Mouse (Mus musculus): ENCODE data around the gene Prkn.

The Prkn gene

DNA sequence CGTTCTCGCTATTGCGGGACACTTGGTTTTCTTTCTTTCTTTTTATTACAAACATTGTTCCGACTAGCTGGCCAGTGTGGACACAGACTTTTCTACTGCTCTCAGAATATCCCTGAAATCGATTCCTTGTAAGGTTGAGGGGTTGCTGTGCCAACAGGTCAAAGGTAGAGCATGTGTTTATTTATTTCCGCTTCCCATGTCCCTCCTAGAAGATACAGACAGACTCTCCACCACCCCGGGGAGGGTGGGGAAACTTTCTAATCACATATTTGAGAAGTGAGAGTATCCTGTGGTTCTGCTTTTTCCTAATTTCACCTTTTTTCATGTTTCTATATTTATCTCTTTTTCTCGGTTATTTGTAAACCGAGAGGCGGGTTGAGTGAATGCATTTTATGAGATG lies 797.5 kb downstream of the Prkn start:
- DNase-seq (ENCODE audit: low read depth in 2 of 2, low spot score in 2 of 2), result no peak

- DNase-seq (ENCODE audit: low read depth in 2 of 2, low spot score in 2 of 2), result no peak
These were observed 798.3 kb downstream of the Prkn start for GRCm38 (mm10) chr17:11638451-11638850.

- DNase-seq (ENCODE audit: low read depth in 2 of 2, low spot score in 2 of 2), result no peak
These were observed 799.6 kb downstream of the Prkn start for GRCm38 (mm10) chr17:11639786-11640185.

DNA sequence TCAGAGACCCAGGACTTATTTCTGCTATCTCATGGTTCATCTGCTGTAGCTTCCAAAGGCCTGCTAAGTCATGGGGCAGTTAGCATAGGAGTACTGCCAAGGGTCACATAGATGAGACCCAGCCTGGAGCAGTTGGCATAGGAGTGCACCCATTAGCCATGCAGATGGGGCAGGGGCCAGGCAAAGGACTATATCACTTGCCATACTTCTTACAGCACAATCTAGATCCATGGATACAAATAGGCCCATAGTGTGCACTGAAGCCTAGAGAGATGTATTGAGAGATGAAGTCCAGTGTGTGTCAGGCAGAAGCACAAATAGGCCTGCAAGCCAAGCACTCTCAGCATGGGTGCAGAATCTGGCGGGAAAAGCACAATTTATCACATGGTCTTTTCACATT lies 802.1 kb downstream of the Prkn start:
- DNase-seq (ENCODE audit: low read depth in 2 of 2, low spot score in 2 of 2), result no peak

DNA sequence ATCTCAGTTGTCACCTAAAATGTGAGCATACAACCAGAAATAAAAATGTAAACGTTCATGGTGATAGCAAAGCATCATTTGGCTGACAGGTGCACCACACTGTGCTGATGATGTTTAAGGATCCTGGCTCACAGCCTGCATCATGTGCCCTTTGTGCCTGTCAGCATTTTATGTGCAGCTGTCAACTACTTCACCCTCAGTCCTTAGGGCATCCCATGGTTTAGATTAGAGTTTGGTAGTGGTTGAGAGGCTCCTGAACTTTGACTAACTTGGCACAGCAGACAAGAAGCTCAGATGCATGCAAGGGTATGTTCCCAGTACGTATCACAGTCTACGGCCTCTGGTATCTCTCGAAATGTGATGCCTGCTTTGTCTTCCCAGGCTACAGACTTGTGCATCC lies 803.8 kb downstream of the Prkn start:
- no peak for DNase-seq (ENCODE audit: low read depth in 2 of 2, low spot score in 2 of 2)

DNA sequence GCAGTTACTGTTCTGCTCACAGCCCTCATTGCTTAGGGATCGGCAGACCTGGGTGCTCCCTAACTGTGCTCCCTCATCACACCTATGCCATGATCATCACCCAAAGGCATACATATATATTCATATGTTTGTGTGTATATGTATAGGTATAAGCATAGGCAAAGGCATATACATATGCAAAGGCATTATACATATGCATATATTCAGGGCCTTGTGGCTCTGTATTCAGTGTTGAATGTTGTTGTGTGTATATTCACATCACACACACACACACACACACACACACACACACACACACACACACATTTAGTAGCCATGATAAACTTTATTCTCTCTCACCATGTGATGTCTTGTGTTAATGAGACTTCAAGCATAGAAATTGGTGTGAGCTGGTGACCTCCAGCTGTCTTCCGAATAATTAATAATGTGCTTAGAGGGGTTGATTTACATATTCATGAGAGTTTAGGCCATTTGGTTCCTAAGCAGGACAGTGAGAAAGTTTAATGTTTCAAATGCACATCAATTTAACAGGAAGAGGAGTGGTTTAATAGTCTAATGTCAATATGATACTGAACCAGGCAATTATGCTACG lies 804.8 kb downstream of the Prkn start:
- DNase-seq (ENCODE audit: low read depth in 2 of 2, low spot score in 2 of 2), result no peak

- DNase-seq (ENCODE audit: low read depth in 2 of 2, low spot score in 2 of 2), result no peak
These were observed 816.2 kb downstream of the Prkn start for GRCm38 (mm10) chr17:11656397-11656796.

GRCm38 (mm10) chr17:11656878-11657277 lies 816.7 kb downstream of the Prkn start:
- no peak for DNase-seq (ENCODE audit: low read depth in 2 of 2, low spot score in 2 of 2)

GRCm38 (mm10) chr17:11661898-11662297 lies 821.7 kb downstream of the Prkn start:
- DNase-seq (ENCODE audit: low read depth in 2 of 2, low spot score in 2 of 2), result no peak

GRCm38 (mm10) chr17:11663437-11663836 lies 823.3 kb downstream of the Prkn start:
- no peak for DNase-seq (ENCODE audit: low read depth in 2 of 2, low spot score in 2 of 2)

GRCm38 (mm10) chr17:11664610-11665345 lies 824.6 kb downstream of the Prkn start:
- no peak for DNase-seq (ENCODE audit: low read depth in 2 of 2, low spot score in 2 of 2)

DNA sequence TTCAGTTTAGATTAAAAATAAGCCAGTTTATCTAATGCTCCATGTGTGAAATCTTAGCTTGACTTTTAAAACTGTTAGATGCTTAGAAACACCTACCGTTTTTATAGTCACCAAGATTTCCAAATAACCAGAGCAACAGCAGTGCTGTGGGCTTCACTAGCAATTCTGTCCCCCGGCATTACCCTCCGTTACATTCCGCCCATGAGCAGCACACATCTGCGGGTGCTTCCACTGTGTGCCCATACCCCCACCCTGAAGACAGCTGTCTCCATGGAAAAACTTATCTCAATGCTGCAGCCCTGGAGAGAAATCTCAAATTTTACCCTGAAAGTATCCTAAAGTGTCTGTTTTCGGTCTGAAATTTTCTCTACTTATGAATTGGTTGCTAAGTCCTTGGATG lies 839.5 kb downstream of the Prkn start:
- DNase-seq (ENCODE audit: low read depth in 2 of 2, low spot score in 2 of 2), result no peak

DNA sequence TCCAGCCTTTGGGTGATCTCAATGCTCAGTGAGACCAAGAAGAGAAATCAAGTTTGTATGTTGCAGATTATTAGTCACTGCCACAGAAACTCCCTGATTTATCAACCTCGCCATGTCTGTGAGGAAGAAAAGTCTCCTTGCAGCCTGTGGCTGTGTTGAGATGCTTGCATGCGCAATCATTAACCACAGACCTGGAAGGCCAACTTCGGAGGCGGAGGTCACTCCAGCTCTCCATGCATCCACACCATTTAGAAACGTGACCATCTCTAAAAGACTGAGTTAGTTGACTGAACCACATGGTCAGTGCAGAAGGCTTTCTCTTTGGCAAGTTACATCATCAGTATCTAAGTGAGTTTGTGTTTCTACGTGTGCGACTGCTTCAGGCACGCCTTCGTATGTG lies 840.3 kb downstream of the Prkn start:
- DNase-seq (ENCODE audit: low read depth in 2 of 2, low spot score in 2 of 2), result no peak

- no peak for DNase-seq (ENCODE audit: low read depth in 2 of 2, low spot score in 2 of 2)
These were observed 841.7 kb downstream of the Prkn start for GRCm38 (mm10) chr17:11681825-11682372.

- DNase-seq (ENCODE audit: low read depth in 2 of 2, low spot score in 2 of 2), result no peak
These were observed 864.8 kb downstream of the Prkn start for GRCm38 (mm10) chr17:11705005-11705404.

DNA sequence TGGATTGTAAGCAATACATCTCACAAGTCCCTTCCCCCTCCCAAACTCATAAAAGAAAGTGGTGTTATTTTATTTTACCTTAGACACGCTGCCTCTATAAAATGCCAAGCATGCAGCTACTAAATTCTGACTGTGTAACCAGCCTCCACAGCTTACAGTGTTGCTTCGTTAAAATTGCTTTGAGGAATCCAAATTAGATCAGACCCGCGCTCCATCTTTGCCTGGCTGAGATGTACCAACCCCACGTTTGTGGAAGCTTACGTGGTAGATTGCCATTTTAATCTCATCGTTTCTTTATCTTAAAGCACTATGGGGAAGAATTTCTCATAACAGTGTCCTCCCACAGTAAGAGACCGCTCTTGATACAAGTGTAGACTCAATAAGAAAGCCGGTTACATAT lies 865.6 kb downstream of the Prkn start:
- no peak for DNase-seq (ENCODE audit: low read depth in 2 of 2, low spot score in 2 of 2)

DNA sequence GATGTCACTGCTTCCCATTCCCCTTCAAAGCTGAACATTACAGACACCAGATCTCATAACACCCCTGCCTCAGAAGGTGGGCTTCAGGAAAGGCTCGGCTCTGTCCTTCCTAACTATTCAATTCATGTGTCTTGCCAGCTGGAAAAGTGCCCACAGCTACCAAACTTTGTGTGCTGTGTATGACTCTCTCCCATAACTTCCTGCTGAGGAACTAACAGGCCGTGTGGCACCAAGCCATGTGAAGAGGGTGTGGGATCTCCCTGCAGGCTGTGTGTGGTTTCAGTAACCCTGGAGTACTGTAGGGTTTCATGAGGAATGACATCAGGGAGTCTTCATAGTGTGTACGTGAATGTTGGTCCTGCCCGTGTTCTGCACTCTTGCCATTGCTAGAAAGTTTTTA lies 871.9 kb downstream of the Prkn start:
- DNase-seq (ENCODE audit: low read depth in 2 of 2, low spot score in 2 of 2), result no peak

GRCm38 (mm10) chr17:11719801-11720200 lies 879.6 kb downstream of the Prkn start:
- DNase-seq (ENCODE audit: low read depth in 2 of 2, low spot score in 2 of 2), result no peak

GRCm38 (mm10) chr17:11721906-11722305 lies 881.7 kb downstream of the Prkn start:
- DNase-seq (ENCODE audit: low read depth in 2 of 2, low spot score in 2 of 2), result no peak

- no peak for DNase-seq (ENCODE audit: low read depth in 2 of 2, low spot score in 2 of 2)
These were observed 882.3 kb downstream of the Prkn start for GRCm38 (mm10) chr17:11722478-11722877.

GRCm38 (mm10) chr17:11724135-11724534 lies 884.0 kb downstream of the Prkn start:
- no peak for DNase-seq (ENCODE audit: low read depth in 2 of 2, low spot score in 2 of 2)

DNA sequence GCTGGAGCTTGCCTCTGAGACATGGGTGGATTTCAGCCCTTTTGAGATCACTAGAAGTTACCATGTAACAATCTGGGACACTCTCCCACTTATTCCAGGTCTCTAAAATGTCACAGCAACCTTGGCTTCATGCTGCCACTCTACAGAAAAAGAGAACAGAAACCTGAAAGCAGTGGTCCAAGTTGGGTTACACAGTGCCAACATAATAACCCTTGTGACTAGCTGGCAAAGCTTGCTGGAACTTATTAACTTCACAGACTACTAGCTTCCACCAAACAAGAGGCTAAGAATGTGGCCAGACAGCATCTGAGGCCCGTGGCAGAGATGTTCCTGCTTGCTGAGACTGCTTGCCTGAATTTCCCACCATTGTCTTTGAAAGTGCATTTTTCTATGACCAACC lies 886.9 kb downstream of the Prkn start:
- DNase-seq (ENCODE audit: low read depth in 2 of 2, low spot score in 2 of 2), result no peak

DNA sequence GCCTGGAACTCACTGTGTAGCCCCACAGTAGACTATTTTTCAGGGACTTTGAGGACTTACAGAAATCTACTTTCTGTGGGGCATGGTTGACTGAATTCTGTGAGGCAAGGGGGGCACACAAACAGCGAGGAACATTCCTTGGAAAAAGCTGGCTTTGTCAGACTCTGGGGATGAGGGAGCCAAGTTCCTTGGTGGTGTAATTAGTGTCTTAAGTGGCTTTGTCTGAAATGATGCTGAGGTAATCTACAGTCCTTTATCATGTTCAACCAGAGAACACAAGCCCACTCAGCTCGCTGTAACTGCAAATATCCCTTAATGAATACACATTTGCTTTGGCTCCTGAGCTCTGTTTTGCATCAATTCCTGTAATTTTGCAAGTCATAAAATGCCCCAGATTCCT lies 888.1 kb downstream of the Prkn start:
- DNase-seq (ENCODE audit: low read depth in 2 of 2, low spot score in 2 of 2), result no peak
